Mouse (Mus musculus) hindbrain, embryonic 10.5 days (tissue): Measurements from ENCODE around the gene Hist1h3c. TPM values are rescaled to one million over a fixed set of nuclear protein-coding genes. Genes with fewer than 3 reads are reported as not detected.
"Not testable (repeated sequence)": the region's sequence is repeated elsewhere in the genome, so short reads cannot be mapped to it uniquely, and the experiment has no call there.

Experiments used
- DNase-seq: peaks from one replicate; pipeline ENCODE4 v3.0.0-alpha.2; 2017; ENCODE audit warnings: low spot score
- H3K27ac ChIP-seq: fragments of 300-500 bp; sonication (generic); 2 replicates; pipeline ENCODE4 v1.5.1; 2016; ENCODE audit warnings: mild to moderate bottlenecking, moderate library complexity
- H3K27me3 ChIP-seq: fragments of 300-500 bp; sonication (generic); 2 replicates; pipeline ENCODE4 v1.6.1; 2016; ENCODE audit warnings: mild to moderate bottlenecking; ENCODE audit not compliant: poor library complexity, insufficient read depth, severe bottlenecking
- H3K36me3 ChIP-seq: fragments of 300-500 bp; sonication (generic); 2 replicates; pipeline ENCODE4 v1.6.1; 2016; ENCODE audit warnings: mild to moderate bottlenecking, moderate library complexity
- H3K4me1 ChIP-seq: fragments of 300-500 bp; sonication (generic); replicated peaks from 2 replicates; pipeline ENCODE4 v1.6.1; 2016; ENCODE audit warnings: mild to moderate bottlenecking
- H3K4me3 ChIP-seq: fragments of 300-500 bp; sonication (generic); 2 replicates; pipeline ENCODE4 v1.5.1; 2016; ENCODE audit warnings: mild to moderate bottlenecking, moderate library complexity
- H3K9me3 ChIP-seq: fragments of 300-500 bp; sonication (generic); 2 replicates; pipeline ENCODE4 v1.6.1; 2016; ENCODE audit warnings: mild to moderate bottlenecking, moderate library complexity
- WGBS: fragments of 180-500 bp; shearing (Covaris S2); methylation state at CpG from one replicate; pipeline ENCODE4 v1.1.7; 2016; 5-methylcytosine and 5-hydroxymethylcytosine counted together
- polyA plus RNA-seq: library from polyadenylated mRNA; unstranded; fragments of >200 nt; fragmentation: Nextera tagmentation; extraction: Ambion mirVana; gene quantifications from 2 replicates; pipeline ENCODE4 v1.2.1, GENCODE M21; 2016

The Hist1h3c gene
- polyA plus RNA-seq, 1 experiment from 2014 or later = 8.6 TPM

- Histone ChIP-seq H3K27ac (no peak overlapping the region), H3K27me3 (no peaks in the 10 kb centered on the region), H3K36me3 (no peaks in the 10 kb centered on the region)
Measured at GRCm38 (mm10) chr13:23725213-23725612, 20.2 kb downstream of the Hist1h3c start.

GRCm38 (mm10) chr13:23724239-23724638, 21.2 kb downstream of the Hist1h3c start:
- Histone ChIP-seq H3K36me3 (no peaks in the 10 kb centered on the region), H3K27ac (no peak overlapping the region), H3K9me3 (0 out of 2 replicates have a peak, but pooled peaks cover 1% of the 10 kb centered on the region), H3K4me3 (no peak overlapping the region), H3K4me1 (peaks cover 18% of the 10 kb centered on the region), H3K27me3 (no peaks in the 10 kb centered on the region)
- WGBS = 80% methylated on average over 4 of the region's 4 CpGs
- DNase-seq = no peak

More at GRCm38 (mm10) chr13:23725213-23725612, 20.2 kb downstream of the Hist1h3c start:
- H3K4me3 ChIP-seq = no peak overlapping the region
- DNase-seq = no peak
- WGBS = 17% methylated on average over 1 of the region's 1 CpGs
- peaks cover 18% of the 10 kb centered on the region for H3K4me1 ChIP-seq
- no peaks in the 10 kb centered on the region for H3K9me3 ChIP-seq

GRCm38 (mm10) chr13:23717593-23718245, 27.7 kb downstream of the Hist1h3c start:
- H3K4me3 ChIP-seq, H3K36me3 ChIP-seq, H3K27ac ChIP-seq, H3K9me3 ChIP-seq, H3K27me3 ChIP-seq, DNase-seq: not testable (repeated sequence)
- H3K4me1 ChIP-seq = peaks cover 10% of the 10 kb centered on the region
- 11% methylated on average over 2 of the region's 2 CpGs for WGBS

GRCm38 (mm10) chr13:23717176-23717575, 28.2 kb downstream of the Hist1h3c start:
- no peak for DNase-seq
- Histone ChIP-seq H3K9me3 (0 out of 2 replicates have a peak, but pooled peaks cover 4% of the 10 kb centered on the region), H3K4me1 (peaks cover 10% of the 10 kb centered on the region), H3K27ac (no peak overlapping the region), H3K4me3 (no peak overlapping the region), H3K36me3 (no peaks in the 10 kb centered on the region), H3K27me3 (no peaks in the 10 kb centered on the region)
- 53% methylated on average over 11 of the region's 11 CpGs for WGBS

GRCm38 (mm10) chr13:23716261-23717042, 28.9 kb downstream of the Hist1h3c start:
- Histone ChIP-seq H3K4me3 (no peak overlapping the region), H3K27me3 (peaks cover under 1% of the 10 kb centered on the region; the same call in 1 of the 2 replicates), H3K36me3 (no peaks in the 10 kb centered on the region), H3K9me3 (0 out of 2 replicates have a peak, but pooled peaks cover 4% of the 10 kb centered on the region), H3K4me1 (peaks cover 10% of the 10 kb centered on the region), H3K27ac (no peak overlapping the region)
- no peak for DNase-seq
- WGBS = 90% methylated on average over 5 of the region's 5 CpGs

GRCm38 (mm10) chr13:23710374-23711089, 34.9 kb downstream of the Hist1h3c start, which contains the start of gene Hfe:
TSS of gene Hfe (minus strand) at chr13:23710854.
- peak within 1 kb of the TSS; percentile 46 for H3K4me3 ChIP-seq
- WGBS = 4% methylated on average over 17 of the region's 17 CpGs
- peaks cover 31% of the 10 kb centered on the region for H3K4me1 ChIP-seq
- no peaks in the 10 kb centered on the region for H3K36me3 ChIP-seq
- H3K9me3 ChIP-seq = no peaks in the 10 kb centered on the region
- peaks cover 26% of the 10 kb centered on the region; the same call in 1 of the 2 replicates for H3K27me3 ChIP-seq
- H3K27ac ChIP-seq = peak within 1 kb of the TSS; percentile 78
- peak; percentile 69 for DNase-seq

GRCm38 (mm10) chr13:23709714-23710373, 35.6 kb downstream of the Hist1h3c start:
- no peaks in the 10 kb centered on the region for H3K9me3 ChIP-seq
- peaks cover 26% of the 10 kb centered on the region; the same call in 1 of the 2 replicates for H3K27me3 ChIP-seq
- 11% methylated on average over 15 of the region's 15 CpGs for WGBS
- H3K36me3 ChIP-seq = no peaks in the 10 kb centered on the region
- peaks cover 26% of the 10 kb centered on the region for H3K4me1 ChIP-seq
- peak overlapping the region; percentile 78 for H3K27ac ChIP-seq
- peak; percentile 49 for DNase-seq
- peak overlapping the region; percentile 46 for H3K4me3 ChIP-seq

GRCm38 (mm10) chr13:23708654-23709053, 36.7 kb downstream of the Hist1h3c start:
- H3K27me3 ChIP-seq = peaks cover 29% of the 10 kb centered on the region; the same call in 1 of the 2 replicates
- H3K27ac ChIP-seq = no peak overlapping the region
- no peak for DNase-seq
- H3K4me1 ChIP-seq = peaks cover 23% of the 10 kb centered on the region
- H3K4me3 ChIP-seq = no peak overlapping the region
- 80% methylated on average over 4 of the region's 4 CpGs for WGBS
- H3K9me3 ChIP-seq = no peaks in the 10 kb centered on the region
- no peaks in the 10 kb centered on the region for H3K36me3 ChIP-seq

- peaks cover 29% of the 10 kb centered on the region; the same call in 1 of the 2 replicates for H3K27me3 ChIP-seq
- WGBS = 82% methylated on average over 4 of the region's 4 CpGs
- H3K4me1 ChIP-seq = peaks cover 23% of the 10 kb centered on the region
- H3K4me3 ChIP-seq = no peak overlapping the region
- no peak overlapping the region for H3K27ac ChIP-seq
- H3K36me3 ChIP-seq = no peaks in the 10 kb centered on the region
- H3K9me3 ChIP-seq = no peaks in the 10 kb centered on the region
- no peak for DNase-seq
Measured at GRCm38 (mm10) chr13:23708041-23708440, 37.4 kb downstream of the Hist1h3c start.

GRCm38 (mm10) chr13:23706771-23707170, 38.6 kb downstream of the Hist1h3c start:
- Histone ChIP-seq H3K9me3 (no peaks in the 10 kb centered on the region), H3K4me3 (no peak overlapping the region), H3K36me3 (no peaks in the 10 kb centered on the region), H3K4me1 (peaks cover 23% of the 10 kb centered on the region), H3K27me3 (peaks cover 29% of the 10 kb centered on the region; the same call in 1 of the 2 replicates), H3K27ac (no peak overlapping the region)
- 93% methylated on average over 12 of the region's 12 CpGs for WGBS
- no peak for DNase-seq

- no peak overlapping the region for H3K27ac ChIP-seq
Measured at GRCm38 (mm10) chr13:23705751-23706356, 39.5 kb downstream of the Hist1h3c start.

GRCm38 (mm10) chr13:23702801-23703200, 42.6 kb downstream of the Hist1h3c start:
- H3K27ac ChIP-seq, H3K9me3 ChIP-seq, H3K36me3 ChIP-seq, H3K4me3 ChIP-seq, DNase-seq: not testable (repeated sequence)
- 82% methylated on average over 2 of the region's 2 CpGs for WGBS
- Histone ChIP-seq H3K27me3 (peaks cover 12% of the 10 kb centered on the region; the same call in 1 of the 2 replicates), H3K4me1 (peaks cover 14% of the 10 kb centered on the region)

More at GRCm38 (mm10) chr13:23705751-23706356, 39.5 kb downstream of the Hist1h3c start:
- no peak for DNase-seq
- H3K4me3 ChIP-seq = no peak overlapping the region
- no peaks in the 10 kb centered on the region for H3K36me3 ChIP-seq
- no peaks in the 10 kb centered on the region for H3K9me3 ChIP-seq
- WGBS = 91% methylated on average over 7 of the region's 7 CpGs
- peaks cover 26% of the 10 kb centered on the region for H3K4me1 ChIP-seq
- H3K27me3 ChIP-seq = peaks cover 22% of the 10 kb centered on the region; the same call in 1 of the 2 replicates
